Mouse (Mus musculus): ENCODE data around the gene Ncs1. TPM values are rescaled to one million over a fixed set of nuclear protein-coding genes. Genes with fewer than 3 reads are reported as not detected.

Ncs1 gene
- 1.3 TPM for polyA plus RNA-seq (2014; fragmentation: Illumina TruSeq; extraction: RNeasy Lipid Tissue Mini Kit (QIAGEN cat#74804); ENCODE audit: low read depth, low replicate concordance)

DNA sequence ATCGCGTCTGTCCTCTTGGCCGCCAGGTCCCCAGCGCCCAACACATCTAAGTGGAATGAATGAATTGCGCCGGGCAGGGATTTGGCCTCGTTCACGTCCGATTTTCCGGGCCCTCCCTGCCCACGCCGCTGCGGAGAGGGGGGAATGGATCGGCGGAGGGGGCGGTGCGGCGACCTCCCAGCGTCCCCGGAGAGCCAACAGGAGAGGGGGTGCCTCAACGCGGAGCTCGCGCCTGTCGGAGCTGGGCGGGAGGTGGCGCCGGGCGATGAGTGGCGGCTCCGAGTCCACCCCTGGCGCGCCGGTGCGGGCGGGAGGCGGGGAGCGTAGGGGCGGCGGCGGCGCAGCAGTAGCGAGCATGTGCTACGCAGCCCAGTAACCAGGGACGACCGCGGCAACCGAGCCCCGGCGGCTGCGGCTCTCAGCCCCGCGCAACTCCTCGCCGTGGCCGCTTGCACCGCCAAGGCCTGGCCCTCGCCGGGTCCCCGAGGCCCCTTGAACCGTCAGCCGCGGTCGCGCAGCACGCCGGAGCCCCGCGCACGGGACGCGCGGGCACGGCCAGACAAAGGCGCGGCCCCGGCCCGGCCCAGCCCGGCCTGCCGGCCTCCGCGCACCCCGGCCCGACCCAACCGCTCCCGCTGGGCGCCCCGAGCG is at the start of gene Ncs1:
Ncs1 (plus strand) TSS at position 333 of the 651 bp plus-strand sequence.

GRCm38 (mm10) chr2:31314007-31314465 is 68.4 kb downstream of the Ncs1 start, which contains the start of gene Hmcn2:
Gene Hmcn2 (plus strand): TSS chr2:31314415.

Other genes starting within 250 kb of the Ncs1 start
- 9.1 TPM for gene Fnbp1, start 103.8 kb upstream of the Ncs1 start, polyA plus RNA-seq (2014; fragmentation: Illumina TruSeq; extraction: RNeasy Lipid Tissue Mini Kit (QIAGEN cat#74804); ENCODE audit: low read depth, low replicate concordance)
- 49.4 TPM for gene Gpr107, start 93.5 kb upstream of the Ncs1 start, polyA plus RNA-seq (2014; fragmentation: Illumina TruSeq; extraction: RNeasy Lipid Tissue Mini Kit (QIAGEN cat#74804); ENCODE audit: low read depth, low replicate concordance)
- not detected for gene Hmcn2, start 68.6 kb downstream of the Ncs1 start, polyA plus RNA-seq (2014; fragmentation: Illumina TruSeq; extraction: RNeasy Lipid Tissue Mini Kit (QIAGEN cat#74804); ENCODE audit: low read depth, low replicate concordance)
- 6.1 TPM for gene Ass1, start 224.4 kb downstream of the Ncs1 start, polyA plus RNA-seq (2014; fragmentation: Illumina TruSeq; extraction: RNeasy Lipid Tissue Mini Kit (QIAGEN cat#74804); ENCODE audit: low read depth, low replicate concordance)

Measured in testis, adult 10 weeks (tissue).